Mouse (Mus musculus) adrenal gland, adult 2 months (tissue): ENCODE results near the gene Gm14137. TPM values are rescaled to one million over a fixed set of nuclear protein-coding genes. Genes with fewer than 3 reads are reported as not detected.

ENCODE experiments used
- DNase-seq: peaks from one replicate; pipeline ENCODE4 v3.0.0; 2021
- long read RNA-seq: library from polyadenylated mRNA; stranded (forward); transcript quantifications from one replicate; pipeline ENCODE4 v2.0.0, GENCODE M21; 2021
- polyA plus RNA-seq: library from polyadenylated mRNA; depleted of rRNA; stranded (reverse); fragments of >200 nt; gene quantifications from 2 replicates; pipeline ENCODE4 v1.2.3, GENCODE M21; 2012; rRNA removed
- total RNA-seq, 2 experiments: library from RNA; stranded (reverse); gene quantifications; 2 replicates each; pipeline ENCODE4 v1.2.3; 2021

Gene Gm14137
- total RNA-seq (under 1 TPM; 0.09 to 0.28 TPM), polyA plus RNA-seq (0.04 and 0.17 TPM in 2 replicates)
- long read RNA-seq, partial matches to known transcripts, result 0 of 1 reads
- long read RNA-seq, other reads (novel, unspliced or antisense), result 0 of 1 reads

- DNase-seq, result no peak
These were observed at the start of gene Gm14137 for GRCm38 (mm10) chr2:119173991-119174651. Gm14137 (plus strand) TSS chr2:119174509.

GRCm38 (mm10) chr2:119136346-119136898, 37.9 kb upstream of the Gm14137 start:
- no peak for DNase-seq

GRCm38 (mm10) chr2:119145199-119145598, 29.1 kb upstream of the Gm14137 start:
- no peak for DNase-seq

GRCm38 (mm10) chr2:119146435-119146834, 27.9 kb upstream of the Gm14137 start:
- no peak for DNase-seq

- no peak for DNase-seq
These were observed 27.1 kb upstream of the Gm14137 start for GRCm38 (mm10) chr2:119147160-119147678.

- DNase-seq, result no peak
These were observed 26.5 kb upstream of the Gm14137 start for GRCm38 (mm10) chr2:119147775-119148174.

GRCm38 (mm10) chr2:119152255-119152654, 22.1 kb upstream of the Gm14137 start:
- DNase-seq, result no peak

GRCm38 (mm10) chr2:119154683-119155082, 19.6 kb upstream of the Gm14137 start:
- no peak for DNase-seq

GRCm38 (mm10) chr2:119155388-119155787, 18.9 kb upstream of the Gm14137 start:
- DNase-seq, result no peak

- DNase-seq, result peak; percentile 64
These were observed 18.1 kb upstream of the Gm14137 start for GRCm38 (mm10) chr2:119156081-119156680.

GRCm38 (mm10) chr2:119156681-119157572, 17.4 kb upstream of the Gm14137 start, which contains the start of gene Rmdn3:
Rmdn3 (minus strand) TSS chr2:119157034.
- peak; percentile 96 for DNase-seq

GRCm38 (mm10) chr2:119157836-119158235, 16.5 kb upstream of the Gm14137 start:
- no peak for DNase-seq

GRCm38 (mm10) chr2:119161247-119161646, 13.1 kb upstream of the Gm14137 start:
- DNase-seq, result peak; percentile 54

- DNase-seq, result no peak
These were observed 11.2 kb upstream of the Gm14137 start for GRCm38 (mm10) chr2:119163135-119163534.

GRCm38 (mm10) chr2:119163999-119164398, 10.3 kb upstream of the Gm14137 start:
- no peak for DNase-seq

GRCm38 (mm10) chr2:119165401-119165800, 8.9 kb upstream of the Gm14137 start:
- no peak for DNase-seq

GRCm38 (mm10) chr2:119166901-119167865, 7.1 kb upstream of the Gm14137 start, which contains the start of gene Gchfr:
Gchfr (plus strand) TSS chr2:119167773.
- peak; percentile 89 for DNase-seq

- DNase-seq, result no peak
These were observed 6.4 kb upstream of the Gm14137 start for GRCm38 (mm10) chr2:119167866-119168256.

- no peak for DNase-seq
These were observed 4.0 kb upstream of the Gm14137 start for GRCm38 (mm10) chr2:119170282-119170681.

- no peak for DNase-seq
These were observed 2.7 kb upstream of the Gm14137 start for GRCm38 (mm10) chr2:119171574-119171973.

- DNase-seq, result no peak
These were observed 1.9 kb upstream of the Gm14137 start for GRCm38 (mm10) chr2:119172446-119172845.
